Mouse (Mus musculus) heart, adult 18-20 months (tissue): ENCODE data around the gene Npm3. TPM values are rescaled to one million over a fixed set of nuclear protein-coding genes. Genes with fewer than 3 reads are reported as not detected.
A peak's percentile ranks its signal among the peaks of the same experiment; 100 is the strongest.

Experiments used
- DNase-seq, 2 experiments: peaks; one replicate each; pipeline ENCODE4 v3.0.0; 2021 to 2022; ENCODE audit warnings: mixed read lengths in 1 of 2
- total RNA-seq, 2 experiments: library from RNA; stranded (reverse); gene quantifications; 2 replicates each; pipeline ENCODE4 v1.2.3; 2021

Npm3 gene
- total RNA-seq, 2 experiments from 2014 or later, result 17.5 to 18.3 TPM

DNA sequence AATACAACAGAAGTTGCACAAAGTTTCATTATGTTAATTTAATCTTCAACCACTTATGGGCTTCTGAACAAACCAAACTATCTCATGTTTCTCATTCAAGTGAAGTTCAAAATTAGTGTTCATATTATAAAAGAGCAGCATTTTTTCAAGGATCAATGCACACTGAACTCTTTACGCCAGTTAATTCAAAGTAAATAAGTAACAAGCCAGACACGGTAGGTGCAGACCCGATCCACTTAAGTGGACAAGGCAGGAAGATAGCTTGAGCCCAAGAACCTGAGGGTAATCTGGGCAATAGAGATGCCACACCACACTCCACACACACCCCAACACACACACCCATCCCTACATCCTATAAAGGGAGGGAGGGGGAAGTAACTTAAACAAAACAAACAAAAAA, 4.2 kb upstream of the Npm3 start:
- DNase-seq, result no peak

DNA sequence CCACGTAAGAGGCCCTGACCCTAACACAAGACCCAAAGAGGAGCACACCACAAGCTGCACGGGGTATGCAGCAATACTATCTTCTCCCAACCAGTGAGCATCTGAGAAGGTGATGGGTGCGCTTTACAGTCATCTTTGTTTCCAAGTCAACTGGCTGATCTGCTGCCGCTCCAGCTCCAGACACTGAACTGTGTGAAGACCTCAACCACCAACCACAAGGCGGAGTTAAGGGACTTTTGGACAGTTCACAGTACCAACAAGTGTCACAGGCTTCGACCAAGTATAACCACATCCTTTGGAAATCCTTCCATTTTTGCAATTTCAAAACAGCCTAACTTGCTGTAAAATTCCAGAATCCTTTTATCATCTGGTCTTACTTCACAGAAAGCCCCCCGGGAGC, 2.5 kb upstream of the Npm3 start:
- DNase-seq, result no peak

DNA sequence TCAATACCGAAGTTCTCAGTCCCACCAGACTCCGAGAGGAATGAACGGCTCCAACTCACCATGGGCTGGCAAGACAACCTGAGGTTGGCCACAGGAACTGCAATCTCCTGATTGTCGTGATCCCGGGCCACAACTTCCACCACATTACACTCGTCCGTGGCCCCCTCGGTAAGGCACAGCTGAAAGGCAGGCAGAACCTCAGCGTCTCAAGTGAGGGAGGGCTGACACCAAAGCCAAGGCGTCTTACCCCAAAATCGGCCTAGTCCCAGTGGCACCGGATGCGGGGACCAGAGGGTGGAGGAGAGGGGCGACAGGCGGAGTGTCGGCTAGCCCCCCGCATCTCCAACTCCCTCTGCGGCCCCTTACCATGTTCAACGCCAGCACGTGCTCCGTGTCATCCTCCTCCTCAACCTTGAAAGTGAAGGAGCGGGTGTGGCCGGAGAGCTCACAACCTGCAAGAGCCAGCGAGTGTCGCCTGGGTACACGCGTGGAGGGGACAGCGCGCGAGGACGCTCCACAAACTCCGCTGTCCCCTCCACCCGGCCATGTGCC, 624 bp downstream of the Npm3 start:
- peak in 1 of 2 experiments; percentile 30 for DNase-seq

DNA sequence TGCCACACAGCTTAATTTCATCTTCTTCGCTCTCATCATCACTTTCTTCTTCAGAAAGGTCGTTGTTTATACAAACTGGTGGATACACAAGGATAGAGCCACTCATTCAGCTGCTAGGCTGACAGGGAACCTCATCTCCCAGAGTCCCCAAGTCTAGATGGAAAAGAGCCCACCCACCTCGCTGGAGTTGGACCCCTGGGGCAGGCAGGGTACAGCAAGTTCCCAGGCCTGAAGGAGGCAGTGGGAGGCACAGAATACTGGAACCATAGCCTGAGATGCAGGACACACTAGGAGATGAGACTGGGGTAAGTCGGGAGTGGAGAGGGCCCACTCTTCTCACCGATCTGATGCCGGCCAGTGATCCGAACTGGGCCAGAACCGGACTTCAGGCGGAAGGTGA, 1.2 kb downstream of the Npm3 start:
- DNase-seq, result no peak

DNA sequence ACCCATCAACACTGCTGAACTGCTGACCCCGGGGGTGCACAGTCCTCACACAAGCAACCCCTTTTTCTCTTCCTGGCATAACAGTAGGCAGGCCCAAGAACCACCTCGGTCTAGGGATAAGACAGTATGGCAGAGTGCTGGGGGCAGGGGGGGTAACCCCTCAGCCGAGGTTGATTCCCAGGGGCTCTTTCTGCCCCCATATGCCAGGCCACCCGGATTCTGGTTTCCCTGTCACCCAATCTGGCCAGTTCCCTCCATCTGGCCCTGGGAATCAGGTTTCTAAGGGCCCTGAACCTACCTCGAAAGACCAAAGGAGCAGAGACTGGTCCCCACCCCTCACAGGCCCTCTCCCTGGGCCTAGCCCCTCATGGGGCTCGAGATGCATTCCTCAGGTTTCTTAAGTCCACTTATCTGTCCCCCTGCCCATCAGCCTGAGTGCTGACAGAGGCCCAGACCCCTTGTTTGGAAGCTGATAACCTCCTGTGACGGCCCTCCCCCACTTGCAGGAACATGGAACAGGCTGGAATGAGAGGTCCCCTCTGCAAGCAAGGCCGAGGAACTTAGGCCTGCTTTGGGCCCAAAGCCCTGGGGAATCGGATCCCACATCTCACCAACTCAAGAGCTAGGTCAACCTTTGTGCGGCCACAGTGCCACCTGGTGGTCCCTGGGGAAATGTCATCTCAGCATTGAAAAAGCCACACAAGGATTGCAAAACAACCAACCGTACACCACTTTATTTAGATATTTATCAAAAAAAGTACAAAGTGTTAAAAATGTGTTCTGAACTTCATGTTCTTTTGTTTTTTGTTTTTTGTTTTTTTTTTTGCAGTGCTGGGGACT, 2.1 kb downstream of the Npm3 start:
- peak; percentile 78 to 92 for DNase-seq

DNA sequence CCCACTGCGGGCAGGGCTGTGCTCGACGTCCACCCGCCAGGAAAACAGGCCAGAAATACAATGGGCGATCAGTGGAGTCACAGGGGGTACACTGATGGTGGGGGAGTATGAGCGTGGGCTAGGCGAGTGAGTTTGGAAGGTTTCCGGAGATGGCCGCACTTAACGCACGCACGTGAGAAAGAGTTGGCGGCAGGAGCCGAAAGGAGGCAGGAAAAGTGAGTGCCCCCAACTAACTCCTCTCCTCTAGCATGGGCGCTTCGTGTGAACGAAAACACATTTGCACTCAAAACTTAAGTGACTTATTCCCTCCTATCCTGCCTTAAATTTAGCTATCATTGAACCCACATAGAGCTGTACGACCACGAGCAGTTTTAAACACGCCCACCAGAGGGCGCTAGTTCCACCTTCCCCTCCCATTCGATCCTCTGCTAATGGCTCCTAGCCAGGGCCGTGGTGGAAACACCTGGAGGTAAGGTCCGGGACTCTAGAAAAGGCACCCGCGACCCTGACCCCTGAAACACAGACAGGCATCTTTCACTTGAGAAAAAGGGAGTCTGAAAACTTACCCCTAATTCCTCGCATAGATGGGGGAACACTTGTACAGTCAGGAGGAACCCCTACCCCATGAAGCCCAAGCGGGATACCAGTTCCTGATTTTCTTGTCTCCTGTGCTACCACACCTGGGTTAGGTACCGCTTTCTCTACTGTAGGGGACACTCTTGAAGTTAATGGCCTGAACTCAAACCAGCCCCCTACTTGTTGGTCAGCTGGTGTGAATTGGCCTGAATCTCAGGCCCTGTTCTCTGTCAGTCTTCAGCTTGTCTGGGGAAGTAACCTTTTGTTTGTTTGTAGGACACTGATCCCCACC, 3.0 kb downstream of the Npm3 start:
- peak; percentile 81 to 89 for DNase-seq

DNA sequence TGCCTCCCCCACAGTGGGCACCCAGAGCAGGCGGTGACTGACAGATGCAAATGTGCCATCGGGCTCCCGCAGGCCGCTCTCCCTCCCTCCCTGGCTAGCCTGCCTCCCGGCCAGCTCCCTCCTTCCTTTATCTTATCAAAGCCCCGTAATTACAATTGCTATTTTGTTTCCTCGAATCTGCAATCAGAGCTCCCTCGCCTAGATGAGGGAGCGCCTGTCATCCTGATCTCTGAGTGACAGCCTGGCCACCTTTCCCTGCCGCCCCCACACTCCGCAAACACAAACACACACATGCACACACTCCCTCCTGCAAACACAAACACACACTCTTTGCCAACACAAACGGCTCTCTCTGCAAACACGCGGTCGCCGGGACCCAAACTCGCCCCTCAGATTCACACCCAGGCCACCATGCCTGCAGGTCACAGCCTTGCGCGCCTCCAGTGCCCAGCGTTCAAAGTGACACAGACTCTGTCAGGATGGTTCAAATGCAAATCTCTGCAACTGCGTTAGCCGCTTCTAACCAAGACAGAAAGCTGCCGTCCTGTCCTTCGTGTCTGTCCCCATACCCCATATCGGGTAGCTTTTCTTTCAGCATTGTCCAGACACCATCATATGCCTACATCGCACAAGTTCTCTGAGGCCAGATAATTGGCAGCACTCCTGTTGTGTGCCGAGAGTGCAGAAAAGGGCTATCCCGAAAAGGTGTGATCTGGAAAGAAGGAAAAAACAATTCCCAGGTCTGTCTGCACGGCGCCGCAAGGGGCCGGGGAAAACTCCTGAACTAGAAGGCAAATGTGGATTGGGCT, 3.8 kb downstream of the Npm3 start:
- no peak for DNase-seq

DNA sequence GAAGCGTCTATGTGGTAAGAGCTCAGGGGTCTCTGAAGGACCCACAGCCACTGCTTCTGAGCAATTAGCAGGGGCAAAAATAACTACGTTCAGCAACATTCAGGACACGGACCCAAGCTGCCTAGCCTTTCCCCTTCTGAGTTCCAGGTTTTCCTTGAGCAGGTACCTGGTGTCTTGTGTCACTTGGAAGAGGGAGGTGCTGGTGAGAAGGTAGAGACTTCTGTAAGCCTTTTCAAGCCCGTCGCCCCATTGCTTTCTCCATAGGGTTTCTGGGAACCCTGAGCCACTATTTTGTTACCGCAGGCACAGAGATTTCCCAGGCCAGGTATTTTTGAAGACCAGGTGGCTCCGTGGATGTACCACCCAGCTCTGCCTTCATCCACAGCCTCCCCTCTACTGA, 5.8 kb downstream of the Npm3 start:
- DNase-seq, result no peak

DNA sequence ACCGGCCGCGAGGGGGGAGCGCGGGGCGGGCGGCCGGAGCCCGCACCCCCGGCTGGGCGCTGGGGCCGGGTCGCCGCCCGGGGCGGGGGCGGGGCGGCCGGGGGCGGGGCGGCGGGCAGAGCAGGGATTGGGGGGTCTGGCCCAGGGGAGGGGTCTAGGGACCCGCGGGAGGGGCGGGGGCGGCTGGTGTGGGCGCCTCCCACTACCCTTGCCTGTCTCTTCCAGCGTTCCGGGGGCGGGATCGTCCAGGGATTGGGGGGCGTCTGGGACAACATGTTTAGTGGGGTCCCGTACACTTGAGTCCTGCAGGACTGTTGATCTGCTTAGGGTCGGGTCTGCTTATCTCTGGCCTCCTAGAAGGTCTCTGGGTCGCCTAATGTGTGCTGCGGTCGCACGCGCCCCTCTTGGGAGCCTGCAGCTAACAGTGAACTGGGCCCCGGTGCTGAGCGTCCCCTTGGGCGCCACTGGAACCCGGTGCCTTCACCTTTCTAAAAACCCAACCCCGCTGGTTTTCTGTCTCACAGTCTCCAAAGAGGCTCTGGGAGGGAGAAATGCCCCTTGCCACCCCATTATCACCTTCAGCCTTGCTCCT, 6.3 kb downstream of the Npm3 start:
- DNase-seq, result no peak

DNA sequence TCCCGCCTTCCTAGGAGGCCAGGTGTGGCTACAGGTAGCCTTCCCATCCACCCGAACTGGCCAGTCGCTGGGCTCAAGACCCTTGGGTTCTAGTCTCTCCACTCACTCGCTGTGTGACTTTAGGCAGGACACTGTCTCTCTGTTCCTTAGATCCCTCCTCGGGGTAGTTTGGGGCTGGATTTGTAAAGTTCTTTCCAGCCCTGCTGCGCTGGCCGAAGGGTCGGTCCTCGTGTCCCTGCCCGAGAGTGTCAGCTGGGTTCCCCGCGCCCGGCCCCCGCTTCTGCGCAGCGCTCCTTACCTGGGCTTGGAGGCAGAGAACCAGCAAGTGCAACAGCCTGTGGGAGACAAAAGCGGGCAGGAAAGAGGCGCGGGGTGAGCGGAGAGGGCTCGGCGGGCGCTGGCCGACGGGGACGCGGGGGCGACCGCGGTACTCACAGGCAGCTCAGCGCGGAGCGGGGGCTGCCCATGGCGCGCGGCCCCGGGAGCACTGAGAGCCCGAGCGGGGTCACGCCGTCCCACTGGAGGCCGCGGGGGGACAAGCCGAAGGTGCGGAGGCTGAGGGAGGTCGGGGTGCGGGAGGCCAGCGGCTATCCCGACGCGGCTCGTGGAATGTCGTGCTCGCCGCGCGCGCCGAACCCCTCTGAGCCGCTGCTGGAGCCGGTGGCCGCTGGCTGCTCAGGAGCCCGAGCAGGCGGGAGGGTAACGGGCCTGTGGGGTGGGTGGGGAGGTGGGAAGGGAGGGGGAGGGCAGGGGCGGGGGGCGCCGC, 7.0 kb downstream of the Npm3 start, which contains the start of gene Fgf8:
Fgf8 (minus strand) TSS at position 698 of the 766 bp plus-strand sequence.
- peak in 1 of 2 experiments; percentile 33 for DNase-seq

DNA sequence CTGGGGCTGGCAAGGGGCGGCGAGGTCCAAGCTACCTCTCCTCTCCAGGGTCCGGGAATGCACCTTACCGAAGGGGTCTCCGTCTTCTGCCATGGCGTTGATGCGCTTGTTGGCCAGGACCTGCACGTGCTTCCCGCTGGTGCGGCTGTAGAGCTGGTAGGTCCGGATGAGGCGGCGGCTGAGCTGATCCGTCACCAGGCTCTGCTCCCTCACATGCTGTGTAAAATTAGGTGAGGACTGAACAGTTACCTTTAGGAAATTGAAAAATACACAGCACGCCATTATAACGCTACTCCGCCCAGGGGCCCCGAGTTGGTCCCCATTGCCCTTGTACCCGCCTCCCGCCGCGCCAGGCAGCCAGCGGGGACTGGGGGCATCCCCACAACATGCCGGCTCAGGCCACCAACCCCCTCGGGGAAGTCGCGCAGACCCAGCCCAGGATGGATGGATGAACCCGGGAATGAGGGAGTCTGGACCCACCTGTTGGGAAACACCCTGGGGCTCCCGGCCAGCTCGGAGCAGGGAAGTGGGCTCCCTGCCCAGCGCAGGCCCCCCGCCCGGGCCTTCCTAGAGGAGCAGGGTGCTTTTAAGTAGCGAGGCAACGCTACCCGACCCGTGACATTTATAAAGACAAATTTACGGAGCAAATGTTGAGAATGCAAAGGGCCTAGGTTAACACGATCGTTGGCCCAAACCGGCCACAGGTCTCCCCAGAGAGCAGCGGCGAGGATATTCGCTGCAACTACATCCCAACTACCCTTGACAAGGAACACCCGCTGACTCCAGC, 7.8 kb downstream of the Npm3 start:
- DNase-seq, result no peak

DNA sequence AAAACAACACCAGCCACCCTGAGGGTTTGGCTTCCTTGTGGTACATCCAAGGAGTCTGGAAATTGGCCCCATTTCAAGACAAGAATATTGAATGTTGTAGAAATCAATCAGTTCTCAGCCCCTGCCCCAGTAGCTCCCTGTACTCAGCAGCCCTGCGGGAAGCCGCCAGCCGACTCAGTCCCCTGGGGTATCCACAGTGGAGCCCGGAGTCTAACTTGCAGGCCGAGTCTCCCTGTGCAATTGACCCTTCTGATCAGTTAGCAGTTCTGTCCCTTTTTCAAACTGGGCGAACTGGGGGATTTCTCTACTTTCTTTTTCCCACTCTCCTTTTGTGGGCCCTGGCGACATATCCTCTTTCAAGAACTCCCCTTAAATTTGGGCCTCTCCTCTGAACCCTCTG, 8.6 kb downstream of the Npm3 start:
- DNase-seq, result no peak

DNA sequence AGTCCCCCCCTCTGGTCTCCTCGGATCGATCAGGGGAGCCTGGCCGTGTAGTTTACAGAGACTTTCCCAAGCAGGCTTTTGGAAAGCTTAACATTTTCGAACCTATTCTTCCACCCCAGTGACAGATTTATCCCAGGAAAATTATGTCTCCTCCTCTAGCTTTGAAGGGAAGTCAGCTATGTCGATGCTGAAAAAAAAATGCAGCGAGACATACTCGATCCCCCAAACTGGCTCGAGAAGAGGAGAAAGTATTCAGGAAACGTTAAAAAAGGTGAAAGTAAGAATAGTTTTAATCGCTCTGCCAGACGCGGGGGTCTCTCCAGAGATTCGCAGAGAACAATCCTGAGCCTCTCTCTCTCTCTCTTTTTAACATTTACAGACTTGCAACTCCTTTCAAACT, 9.2 kb downstream of the Npm3 start:
- DNase-seq, result no peak

DNA sequence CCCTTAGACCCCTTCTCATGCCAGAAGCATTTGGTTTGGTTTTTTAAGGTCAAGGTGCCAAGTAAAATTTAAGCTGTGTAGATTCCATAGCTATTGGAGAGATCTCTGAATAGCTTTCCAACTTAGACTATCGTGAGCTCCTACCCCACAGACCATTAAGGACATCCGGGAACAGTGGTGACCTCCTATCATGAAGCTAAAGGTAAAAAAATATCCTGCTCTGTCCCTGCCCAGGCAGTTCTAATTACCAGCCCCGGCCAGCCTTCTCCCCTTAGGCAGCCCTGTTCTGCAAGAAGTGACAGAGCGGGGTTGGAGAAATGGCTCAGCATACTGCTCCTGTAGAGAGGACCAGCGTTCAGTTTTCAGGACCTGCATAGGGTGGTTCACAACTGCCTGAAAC, 10.9 kb downstream of the Npm3 start:
- no peak for DNase-seq

DNA sequence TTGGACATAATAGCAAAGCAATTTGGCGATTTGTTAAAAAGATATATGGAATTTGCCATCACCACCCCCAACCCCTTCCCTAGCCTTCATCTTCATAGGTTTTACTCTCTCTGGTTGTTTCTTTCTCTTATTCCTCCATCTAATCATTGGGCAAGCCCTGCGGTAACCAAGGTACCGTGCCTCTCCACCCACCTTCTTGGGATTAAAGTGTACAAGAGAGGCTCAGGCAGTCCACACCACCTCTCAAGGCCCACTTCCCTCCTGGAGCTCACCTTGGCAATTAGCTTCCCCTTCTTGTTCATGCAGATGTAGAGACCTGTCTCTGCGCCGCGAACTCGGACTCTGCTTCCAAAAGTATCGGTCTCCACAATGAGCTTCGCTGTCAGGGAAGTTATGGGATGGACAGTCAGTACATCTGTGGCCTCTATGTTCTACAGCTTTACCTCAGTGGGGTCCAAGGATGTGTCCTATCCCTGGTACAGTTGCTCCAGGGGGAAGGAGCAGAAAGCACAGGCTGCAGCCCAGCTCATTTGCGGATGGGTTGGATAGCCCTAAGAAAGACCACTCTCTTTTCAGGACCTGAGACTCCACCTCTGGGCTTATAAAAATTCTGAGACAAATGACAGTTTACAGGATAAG, 11.4 kb downstream of the Npm3 start:
- no peak for DNase-seq

DNA sequence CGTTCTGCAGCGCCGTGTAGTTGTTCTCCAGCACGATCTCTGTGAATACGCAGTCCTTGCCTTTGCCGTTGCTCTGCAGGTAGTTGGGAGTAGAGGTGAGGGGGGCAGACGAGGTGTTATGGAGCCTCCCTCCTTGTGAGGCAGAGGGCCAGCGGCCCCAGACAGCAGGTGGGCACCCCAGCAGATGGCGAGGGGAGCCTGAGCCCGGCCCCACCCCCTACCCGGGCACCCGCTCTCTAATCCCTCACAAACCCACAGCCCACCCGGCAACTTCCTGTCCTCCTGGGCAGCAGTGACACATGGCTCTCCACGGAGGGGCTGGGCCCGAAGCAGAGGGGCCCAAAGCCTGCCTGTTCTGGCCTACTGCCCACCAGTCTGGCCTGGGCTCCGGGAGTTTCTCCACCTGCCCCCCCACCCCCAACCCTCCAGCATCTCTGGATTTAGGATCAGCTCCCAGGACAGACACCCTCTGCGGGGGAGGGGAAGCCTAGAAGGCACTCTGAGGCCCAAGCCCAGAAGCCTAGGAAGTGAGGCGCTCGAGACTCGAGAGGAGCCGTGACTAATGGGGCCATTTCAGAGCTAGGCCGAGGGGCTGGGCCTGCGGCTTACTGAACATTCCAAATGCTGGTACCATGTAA, 12.1 kb downstream of the Npm3 start:
- DNase-seq, result no peak

DNA sequence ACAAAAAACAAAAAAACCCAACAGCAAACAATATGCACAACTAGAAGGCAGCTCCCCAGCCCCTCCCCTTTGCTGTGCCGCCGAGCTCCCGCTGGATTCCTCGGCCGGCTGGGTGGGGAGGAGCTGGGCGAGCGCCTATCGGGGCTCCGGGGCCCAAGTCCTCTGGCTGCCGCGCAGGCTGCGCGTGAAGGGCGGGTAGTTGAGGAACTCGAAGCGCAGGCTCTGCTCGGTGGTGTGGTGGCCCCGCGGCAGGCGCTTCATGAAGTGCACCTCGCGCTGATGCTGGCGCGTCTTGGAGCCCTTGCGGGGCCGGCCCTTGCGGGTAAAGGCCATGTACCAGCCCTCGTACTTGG, 12.6 kb downstream of the Npm3 start:
- DNase-seq, result peak; percentile 50 to 54

DNA sequence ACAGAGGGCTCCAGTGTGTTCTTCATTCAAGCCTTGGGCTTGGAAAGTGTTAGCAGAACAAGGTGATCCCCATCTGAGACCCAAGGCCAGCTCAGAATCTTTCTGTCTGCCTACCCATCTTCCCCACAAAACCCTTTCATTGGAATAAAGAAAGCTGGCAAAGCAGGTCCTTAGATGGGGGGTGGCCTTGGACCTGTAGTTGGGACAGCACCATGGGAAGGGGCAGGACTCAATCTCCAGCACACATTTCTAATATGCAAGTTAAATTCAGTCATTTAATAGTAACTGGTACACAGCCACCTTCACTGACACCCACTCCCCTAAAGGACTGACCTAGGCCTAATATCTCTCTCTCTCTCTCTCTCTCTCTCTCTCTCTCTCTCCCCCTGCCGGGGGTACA, 13.2 kb downstream of the Npm3 start:
- no peak for DNase-seq

DNA sequence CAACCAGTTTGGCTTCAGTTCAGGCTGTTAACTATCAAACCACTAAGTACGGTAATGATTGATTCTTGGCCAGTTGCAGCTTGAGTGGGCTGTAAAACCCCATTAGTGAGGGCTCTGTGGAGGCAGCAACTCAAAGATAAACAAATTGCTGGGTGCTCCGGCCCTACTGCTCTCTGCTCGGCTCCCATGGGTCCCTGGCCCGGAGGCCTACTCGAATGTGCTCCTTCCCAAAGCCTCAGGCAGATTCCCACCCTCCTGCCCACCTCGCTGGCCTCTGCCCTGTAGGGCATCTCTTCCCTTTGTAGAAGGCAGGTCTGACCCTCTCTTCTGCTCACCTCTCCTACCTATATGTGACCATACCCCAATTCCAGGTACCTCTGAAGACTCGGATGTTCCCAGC, 14.6 kb downstream of the Npm3 start:
- no peak for DNase-seq
